Mouse (Mus musculus) adrenal gland, adult (tissue): ENCODE data around the gene Scn8a.

Experiments used
- DNase-seq, 2 experiments: peaks; one replicate each; pipeline ENCODE4 v3.0.0; 2022 to 2023; ENCODE audit warnings: low spot score in 1 of 2; ENCODE audit not compliant: inconsistent age in 2 of 2

The Scn8a gene

DNA sequence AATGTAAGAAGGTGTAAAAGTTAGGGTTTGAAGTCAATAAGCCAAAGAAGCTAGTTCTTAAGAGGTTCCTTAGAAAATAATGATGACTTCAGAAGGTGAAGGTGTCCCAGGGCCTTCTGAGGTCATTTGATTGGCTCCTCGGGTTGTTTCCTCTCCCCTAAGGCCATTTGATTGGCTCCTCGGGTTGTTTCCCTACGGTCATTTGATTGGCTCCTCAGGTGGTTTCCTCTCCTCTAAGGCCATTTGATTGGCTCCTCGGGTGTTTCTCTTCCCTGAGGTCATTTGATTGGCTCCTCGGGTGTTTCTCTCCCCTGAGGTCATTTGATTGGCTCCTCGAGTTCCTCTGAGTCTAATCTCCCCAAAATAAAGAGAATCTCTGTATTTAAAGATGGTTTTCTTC lies 141.7 kb downstream of the Scn8a start:
- DNase-seq: no peak

DNA sequence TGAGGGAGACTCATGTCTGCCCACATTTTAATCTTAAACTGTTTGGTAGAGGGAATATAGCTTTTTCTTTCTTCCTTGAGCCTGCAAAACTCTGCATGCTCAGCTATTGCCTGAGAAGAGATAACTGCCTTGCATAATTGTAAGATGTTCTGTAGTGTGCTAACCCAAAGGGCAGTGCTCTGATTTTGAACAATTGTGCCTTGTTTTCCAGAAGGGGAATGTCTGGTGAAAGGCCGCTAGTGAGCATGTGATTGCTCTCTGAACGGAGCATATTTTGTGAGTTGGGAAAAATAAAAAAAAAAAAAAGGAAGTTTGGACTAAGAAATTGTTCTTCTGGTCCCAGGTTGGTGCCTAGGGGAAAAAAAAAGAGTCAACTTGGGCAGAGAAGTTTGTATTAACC lies 159.3 kb downstream of the Scn8a start:
- DNase-seq: no peak

DNA sequence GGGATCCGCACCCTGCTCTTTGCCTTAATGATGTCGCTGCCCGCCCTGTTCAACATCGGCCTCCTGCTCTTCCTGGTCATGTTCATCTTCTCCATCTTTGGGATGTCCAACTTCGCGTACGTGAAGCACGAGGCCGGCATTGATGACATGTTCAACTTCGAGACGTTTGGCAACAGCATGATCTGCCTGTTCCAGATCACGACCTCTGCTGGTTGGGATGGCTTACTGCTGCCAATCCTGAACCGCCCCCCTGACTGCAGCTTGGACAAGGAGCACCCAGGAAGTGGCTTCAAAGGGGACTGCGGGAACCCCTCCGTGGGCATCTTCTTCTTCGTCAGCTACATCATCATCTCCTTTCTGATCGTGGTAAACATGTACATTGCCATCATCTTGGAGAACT lies 170.0 kb downstream of the Scn8a start:
- peak in 1 of 2 experiments; percentile 29 for DNase-seq

DNA sequence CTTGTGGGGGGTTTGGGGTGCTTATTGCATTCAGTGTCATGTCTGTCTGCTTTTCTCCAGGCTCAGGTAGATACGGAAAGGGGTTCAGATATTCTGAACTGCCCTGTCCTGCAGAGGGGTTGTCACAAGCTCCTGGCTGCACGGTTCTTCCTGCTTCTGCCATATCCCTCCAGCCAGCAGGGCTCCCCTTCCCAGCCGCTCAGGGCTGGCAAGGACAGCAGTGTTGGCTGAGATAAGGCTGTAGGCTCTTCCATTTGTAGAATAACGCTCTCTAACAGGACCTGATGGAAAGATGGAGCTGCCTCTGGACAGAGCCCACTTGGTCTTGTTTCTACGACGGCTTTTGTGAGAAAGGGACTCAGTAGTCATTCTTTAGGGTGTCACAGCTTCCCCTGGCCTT lies 172.3 kb downstream of the Scn8a start:
- no peak for DNase-seq

DNA sequence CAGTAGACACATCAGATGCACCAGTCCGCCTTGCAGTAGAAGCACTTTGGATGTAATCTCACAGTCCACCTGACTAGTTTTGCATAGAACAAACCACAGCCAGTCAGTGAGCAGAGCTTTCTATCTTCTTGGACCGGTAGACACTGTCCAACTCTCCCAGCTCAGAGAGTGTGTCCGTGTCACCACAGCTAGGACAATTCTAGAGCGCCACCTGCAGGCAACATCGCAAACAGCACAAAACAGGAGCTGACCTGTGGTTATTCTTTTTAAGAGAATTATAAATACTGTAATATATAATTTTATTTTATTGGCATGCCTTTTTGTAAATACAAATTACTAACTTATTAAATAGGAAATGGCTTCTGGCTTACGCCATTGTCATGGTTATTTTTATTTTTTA lies 173.0 kb downstream of the Scn8a start:
- peak; percentile 62 to 83 for DNase-seq

DNA sequence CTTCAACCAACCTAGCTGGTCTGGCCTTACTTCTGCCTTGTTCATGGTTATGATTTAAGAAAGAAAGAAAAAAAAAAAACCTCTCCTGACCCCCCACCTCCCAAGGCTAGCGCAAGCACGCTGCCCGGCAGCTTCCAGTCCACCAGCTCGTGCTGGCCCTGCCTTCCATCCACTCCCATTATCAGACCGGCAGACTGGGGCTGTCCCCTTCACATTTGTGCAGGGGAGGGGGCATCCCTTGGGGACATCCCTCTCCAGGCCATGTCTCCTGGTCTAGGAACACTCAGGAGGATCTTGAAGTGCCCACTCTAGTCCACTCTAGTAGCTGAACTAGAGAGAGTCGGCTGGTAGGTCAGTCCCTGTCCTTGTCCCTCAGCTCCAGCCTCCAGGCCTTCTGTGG lies 174.9 kb downstream of the Scn8a start:
- DNase-seq: no peak

DNA sequence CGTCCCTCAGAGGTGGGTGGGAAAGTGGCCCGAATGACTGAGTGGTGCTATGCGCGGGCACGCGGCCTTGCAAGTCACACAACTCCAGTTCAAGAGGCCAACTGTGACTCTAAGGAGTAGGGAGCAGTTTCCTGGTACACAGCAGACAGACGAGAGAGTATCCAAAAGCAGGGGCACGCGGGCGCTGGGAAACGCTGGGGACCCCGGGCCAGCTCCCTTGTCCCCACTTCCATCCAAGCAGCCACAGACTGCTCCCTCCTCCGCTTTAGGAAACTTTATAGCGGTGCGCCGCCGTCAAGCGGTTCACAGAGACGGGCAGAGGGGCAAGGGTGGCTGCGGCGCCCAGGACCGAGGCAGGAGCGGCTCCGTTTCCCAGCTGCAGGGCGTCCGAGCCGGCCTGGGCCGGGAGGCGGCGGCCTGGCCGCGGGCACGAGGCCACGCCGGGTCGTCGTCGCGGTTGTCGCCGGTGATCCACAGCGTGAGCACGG lies 176.4 kb downstream of the Scn8a start:
- DNase-seq: no peak

DNA sequence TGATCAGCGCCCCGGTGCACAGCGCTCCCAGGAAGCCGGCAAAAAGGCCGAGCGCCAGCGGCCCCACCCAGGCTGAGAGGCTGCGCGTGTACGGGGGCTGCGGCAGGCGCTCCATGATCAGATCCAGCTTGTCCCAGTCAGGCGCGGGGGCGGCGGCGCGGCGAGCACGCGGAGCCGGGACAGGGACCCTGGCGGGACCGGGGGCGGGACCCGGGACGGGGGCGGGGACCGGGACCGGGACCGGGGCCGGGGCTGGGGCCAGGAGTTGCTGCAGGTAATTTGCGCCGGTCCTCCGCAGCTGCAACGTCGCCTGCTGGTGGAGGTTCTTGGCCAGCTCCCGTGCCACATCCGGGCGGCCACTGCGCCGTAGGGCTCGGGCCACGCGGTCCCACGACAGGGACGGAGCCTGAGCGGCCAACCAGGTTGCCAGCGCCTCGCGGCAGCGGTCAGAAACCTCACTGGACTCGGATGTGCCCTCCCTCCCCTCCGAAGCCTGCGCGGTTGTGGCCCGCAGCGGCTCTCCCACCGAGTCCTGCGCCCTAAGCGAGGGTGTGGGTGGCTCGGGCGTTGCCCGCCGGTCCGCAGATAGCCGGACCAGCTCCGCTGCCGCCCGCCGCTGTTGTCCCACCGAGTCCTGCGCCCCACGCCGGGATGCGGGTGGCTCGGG lies 177.0 kb downstream of the Scn8a start:
- DNase-seq: peak in 1 of 2 experiments; percentile 76

DNA sequence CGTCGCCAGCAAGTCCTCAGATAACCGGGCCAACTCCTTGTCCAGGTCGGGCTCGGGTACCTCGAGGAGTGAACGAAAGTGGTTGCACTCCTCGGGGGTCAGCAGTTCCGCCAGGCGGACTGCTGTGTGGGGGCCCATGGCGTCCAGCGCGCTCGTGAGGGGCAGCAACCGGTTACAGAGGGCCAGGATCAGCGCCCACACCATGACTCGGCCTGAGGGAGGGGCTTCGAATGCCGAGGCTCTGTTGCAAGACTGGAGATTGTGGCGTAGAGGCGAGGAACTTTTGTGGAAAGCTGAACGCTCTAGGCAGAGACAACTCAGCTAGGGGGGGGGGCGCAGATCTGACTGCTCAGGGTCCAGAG lies 177.5 kb downstream of the Scn8a start, which contains the start of gene Gm47841:
TSS of gene Gm47841 (minus strand) at position 204 of the 362 bp plus-strand sequence.
- DNase-seq: no peak

DNA sequence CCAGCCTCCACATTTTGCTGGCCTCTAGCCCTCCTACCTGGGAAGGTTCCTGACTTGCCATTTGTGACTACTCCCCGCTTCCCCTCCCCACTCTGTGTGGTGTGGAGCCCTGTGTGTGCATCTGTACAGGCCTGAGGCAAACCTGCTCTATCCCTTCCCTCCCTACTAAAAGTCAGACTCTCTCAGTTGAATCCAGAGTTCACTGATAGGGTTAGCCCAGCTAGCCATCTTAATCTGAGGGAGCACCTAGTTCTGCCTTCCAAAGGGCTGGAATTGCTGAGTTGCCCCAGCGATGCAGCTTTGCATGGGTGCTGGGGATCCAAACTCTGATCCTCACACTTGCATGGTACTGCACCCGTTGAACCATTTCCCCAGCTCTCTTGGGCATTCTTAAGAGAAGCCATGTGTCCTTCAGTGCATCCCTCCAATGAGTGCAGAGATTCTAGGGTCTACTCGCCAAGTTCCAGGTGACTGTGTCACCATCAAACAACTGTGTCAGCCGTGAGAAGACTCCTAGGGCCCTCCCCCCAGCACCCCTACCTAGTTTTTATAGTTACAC lies 178.8 kb downstream of the Scn8a start:
- DNase-seq: peak in 1 of 2 experiments; percentile 26

DNA sequence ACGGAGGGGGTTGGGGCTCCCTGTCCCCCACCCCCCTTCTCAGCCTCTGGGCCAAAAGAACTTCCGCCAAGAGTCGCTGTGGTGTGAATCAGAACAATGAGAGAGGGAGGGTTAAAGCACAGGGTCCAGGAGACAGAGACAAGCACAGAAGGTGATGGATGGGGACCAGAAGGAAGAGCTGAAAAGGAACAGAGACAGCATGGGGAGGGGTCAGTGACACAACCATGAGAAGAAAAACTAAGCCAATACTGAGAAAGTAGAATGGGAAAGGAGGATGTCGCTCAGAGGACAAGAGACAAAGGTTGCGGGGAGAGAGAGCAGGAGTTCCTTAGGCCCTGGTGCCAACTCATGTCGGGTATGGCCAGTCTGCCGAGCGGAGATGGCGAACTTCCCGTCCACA lies 182.2 kb downstream of the Scn8a start:
- DNase-seq: no peak

DNA sequence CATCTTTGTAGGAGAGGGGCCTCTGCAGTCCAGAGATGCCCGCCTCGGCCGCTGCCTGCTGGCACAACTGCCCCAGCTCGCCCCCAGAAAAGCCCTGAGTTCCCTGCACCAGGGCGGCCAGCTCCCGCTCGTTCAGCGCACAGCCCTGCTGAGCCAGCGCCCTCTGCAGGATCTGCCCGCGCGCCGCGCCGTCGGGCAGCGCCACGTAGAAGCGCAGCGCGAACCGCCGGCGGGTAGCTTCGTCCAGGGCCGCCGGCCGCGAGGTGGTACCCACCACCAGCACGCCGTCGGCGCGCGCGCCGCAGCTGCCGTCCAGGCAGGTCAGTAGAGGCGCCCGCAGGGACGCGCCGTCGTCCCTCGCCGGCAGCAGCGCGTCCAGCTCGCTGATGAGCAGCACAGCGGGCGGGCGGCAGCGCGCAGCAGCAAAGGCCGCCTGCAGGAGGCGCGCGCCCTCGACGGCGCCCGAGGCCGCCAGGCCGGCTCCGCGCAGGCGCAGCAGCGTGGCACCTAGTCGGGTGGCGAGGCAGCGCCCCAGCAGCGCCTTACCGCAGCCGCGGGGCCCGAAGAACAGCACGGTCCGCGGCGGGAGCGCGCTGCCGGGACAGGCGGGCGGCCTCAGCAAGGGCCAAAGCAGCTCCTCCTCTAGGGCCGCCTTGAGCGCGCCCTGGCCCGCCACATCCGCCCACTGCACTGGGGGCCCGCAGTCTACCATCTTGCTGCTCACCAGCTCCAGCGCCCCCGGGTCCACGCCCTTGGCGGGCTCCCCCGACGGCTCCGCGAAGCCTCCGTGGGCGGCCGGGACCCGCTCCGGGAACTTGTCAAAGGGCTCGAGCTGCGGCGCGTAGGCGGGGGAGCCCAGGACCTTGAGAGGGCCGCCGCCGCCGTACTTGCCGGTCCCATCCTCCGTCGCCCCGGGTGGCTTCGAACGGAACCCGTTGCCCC lies 183.2 kb downstream of the Scn8a start:
- peak in 1 of 2 experiments; percentile 67 for DNase-seq

DNA sequence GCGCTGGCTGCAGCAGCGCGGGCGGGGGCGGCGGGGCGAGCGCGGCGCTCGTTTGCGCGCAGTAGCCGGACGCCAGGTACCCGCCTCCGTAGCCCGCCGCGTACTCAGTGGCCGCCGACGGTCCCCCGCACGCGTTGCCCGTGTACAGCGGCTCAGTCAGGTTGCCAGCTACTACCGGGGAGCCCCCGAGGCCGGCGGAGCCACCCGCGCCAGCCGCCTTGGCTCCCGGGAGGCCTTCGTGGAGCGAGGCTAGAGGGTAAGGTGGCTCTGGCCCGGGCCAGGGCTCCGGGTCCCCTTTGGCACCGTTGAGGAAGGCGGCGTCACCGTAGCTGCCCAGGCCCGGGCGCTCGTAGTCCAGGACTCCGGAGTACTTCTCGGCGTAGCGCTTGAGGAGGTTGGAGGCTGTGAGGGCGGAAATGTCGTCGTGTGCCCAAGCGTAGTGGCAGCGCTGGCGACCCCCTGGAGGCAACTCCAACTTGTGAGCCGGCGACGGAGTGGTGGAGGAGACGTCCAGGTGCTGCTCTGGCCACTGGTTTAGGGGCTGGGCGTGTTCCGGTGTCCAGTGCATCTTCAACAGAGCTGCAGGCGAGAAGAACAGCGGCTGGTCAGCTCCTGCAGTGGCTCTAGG lies 184.3 kb downstream of the Scn8a start:
- peak in 1 of 2 experiments; percentile 36 for DNase-seq

DNA sequence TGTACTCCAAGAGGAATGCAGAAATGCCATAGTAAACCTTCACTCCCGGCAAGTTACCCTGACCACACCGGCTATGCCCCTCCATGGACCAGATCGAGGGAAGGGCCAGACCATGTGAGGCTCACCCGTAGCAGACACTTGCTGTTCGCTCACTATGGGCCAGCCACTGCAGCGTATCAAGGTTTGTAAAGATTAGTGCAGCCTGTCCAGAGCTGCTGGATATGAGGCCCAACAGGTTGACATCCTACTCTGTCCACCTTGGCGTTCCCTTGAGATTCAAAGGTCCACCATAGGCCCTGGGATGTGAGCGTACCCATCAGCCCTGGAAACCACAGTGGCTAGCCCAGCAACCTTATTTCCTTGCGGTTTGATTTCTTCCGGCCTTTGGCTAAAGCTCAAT lies 184.9 kb downstream of the Scn8a start:
- DNase-seq: no peak

DNA sequence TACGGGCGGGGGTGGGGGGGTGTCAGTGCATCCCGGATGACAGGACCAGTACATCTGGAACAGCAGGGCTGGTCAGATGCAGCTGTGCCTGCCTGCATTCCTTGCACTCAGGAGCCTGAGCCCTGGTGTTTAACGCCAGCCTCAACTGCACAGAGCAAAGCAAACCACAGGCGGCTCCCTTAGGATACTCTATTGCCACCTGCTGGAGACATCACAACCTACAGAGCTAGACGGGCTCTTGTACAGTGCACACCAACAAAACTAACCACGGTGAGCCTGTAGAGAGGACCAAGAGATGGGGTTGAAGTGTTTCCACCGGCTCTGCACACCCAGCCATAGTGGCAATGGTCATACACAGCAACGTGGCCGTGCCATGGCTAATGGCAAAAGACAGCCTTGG lies 186.6 kb downstream of the Scn8a start:
- peak in 1 of 2 experiments; percentile 80 for DNase-seq

DNA sequence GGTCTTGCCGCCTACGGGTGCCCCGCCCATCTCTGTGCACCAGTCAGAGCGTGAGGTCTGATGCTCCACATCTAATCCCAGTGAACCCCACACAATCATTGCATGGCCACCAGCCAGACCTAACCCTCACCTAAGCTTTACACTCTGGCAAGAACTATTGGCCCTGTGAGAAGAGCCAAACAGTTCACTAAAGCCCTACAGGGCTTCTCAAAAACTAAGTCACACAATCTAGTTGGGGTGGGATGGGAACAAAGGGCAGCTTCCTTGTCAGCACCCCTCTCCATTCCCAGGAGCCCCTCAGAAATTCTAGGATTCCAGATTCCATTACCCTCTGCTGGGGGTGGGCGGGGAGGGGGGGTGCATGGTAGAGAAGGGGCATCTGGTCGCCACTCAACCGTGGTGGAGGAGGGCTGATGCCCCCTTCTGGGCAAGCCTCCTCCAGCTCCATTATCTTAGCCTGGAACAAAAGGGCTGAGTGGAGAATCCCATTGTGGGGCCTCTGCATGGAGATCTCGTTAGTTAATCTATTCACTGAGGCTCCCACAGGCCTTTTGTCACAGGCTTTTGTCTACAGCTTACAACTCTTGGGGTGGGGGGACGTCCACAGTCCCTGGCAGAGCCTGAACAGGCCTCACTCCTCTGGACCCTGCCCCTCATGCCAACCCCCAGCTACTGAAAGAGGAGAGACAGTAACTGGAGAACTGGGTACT lies 190.1 kb downstream of the Scn8a start:
- DNase-seq: no peak

DNA sequence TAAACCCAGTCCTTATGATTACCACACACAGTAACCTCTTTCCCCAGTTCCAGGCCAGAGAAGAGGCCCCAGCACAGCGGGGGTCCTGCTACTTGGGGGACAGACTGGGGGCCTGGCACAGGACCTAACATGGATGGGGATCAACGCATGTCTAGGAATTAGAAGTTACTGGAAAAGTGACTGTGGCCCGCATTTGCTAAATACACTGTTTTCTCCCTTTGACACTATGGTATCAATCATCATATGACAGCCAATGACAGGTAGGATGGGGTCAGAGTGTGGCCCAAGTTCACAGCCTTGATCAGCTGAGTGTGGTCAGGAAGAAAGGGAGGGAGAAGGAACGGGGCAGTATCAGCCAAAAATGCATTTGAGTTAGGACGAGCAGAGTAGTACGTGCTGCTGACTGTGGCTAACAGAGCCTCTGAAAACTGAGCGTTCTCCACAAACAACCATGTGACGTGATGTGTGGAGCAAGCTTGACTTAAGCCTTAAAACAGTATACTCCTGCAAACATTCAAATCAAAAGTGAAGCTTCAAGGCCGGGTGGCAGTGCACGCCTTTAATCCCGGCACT lies 190.7 kb downstream of the Scn8a start:
- DNase-seq: peak in 1 of 2 experiments; percentile 59

DNA sequence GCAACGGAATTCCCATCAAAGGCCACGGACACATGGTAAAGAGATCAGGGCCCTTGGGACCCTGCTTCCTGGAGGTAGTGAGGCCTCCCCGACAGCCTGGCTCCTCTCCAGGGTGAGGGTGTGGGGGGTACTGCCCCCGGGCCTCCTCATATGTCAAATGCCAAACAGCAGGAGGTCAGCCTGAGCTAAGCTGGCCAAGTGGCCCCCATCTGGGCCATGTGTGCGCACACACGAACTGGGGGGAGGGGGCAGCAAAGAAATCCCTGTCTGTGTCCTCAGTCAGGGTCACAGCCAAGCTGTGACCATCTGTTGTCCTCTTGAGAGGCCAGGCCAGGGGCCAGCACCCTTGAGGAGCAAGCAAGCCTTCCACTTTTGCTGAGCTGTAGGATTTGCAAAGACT lies 195.4 kb downstream of the Scn8a start:
- DNase-seq: peak in 1 of 2 experiments; percentile 51

DNA sequence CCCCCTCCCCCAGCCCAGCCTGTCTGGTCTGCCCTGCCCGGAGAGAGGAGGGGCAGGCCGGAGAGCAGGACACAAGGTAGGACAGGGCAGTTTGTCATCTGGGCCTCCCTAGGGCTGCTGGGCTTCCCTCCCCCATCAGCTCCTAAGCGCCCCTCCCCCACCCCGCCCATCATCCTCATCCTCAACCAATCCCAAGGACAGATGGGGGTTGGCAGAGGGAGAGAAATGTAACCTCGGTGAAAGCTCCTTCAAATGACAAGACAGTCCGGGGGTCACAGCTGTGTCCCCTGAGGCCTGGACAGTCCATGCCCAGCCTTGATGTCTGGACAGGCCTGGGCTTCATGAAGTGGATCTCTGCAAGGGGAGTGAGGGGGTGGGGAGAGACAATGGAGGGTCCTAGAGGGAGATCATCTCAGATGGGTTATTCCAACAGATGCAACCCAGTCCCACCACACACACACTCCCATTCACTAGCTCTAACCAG lies 196.7 kb downstream of the Scn8a start:
- DNase-seq: no peak
